Mouse (Mus musculus) heart, embryonic 16.5 days (tissue): Measurements from ENCODE around the gene Ggt6. TPM values are rescaled to one million over a fixed set of nuclear protein-coding genes. Genes with fewer than 3 reads are reported as not detected.

Experiments
- ATAC-seq: fragments of 200-750 bp; cut with Nextera tagmentation; replicated peaks from 2 replicates; pipeline ENCODE4 v1.8.0; 2017; ENCODE audit warnings: moderate number of reproducible peaks; ENCODE audit not compliant: insufficient read depth, low FRiP score; ENCODE audit errors: extremely low read depth
- H3K27ac ChIP-seq: fragments of 300-500 bp; sonication (generic); 2 replicates; pipeline ENCODE4 v1.5.1; 2014; ENCODE audit warnings: mild to moderate bottlenecking, low read length, control low read depth, moderate library complexity
- H3K27me3 ChIP-seq: fragments of 300-500 bp; sonication (generic); 2 replicates; pipeline ENCODE4 v1.6.1; 2014; ENCODE audit warnings: low read length, mixed read lengths; ENCODE audit not compliant: control insufficient read depth, insufficient read depth
- H3K36me3 ChIP-seq: fragments of 300-500 bp; sonication (generic); 2 replicates; pipeline ENCODE4 v1.6.1; 2014; ENCODE audit not compliant: control insufficient read depth, insufficient read depth
- H3K4me1 ChIP-seq: fragments of 300-500 bp; sonication (generic); 2 replicates; pipeline ENCODE4 v1.6.1; 2014; ENCODE audit warnings: low read length, mixed read lengths; ENCODE audit not compliant: control insufficient read depth, insufficient read depth
- H3K4me2 ChIP-seq: fragments of 300-500 bp; sonication (generic); 2 replicates; pipeline ENCODE4 v1.6.1; 2014; ENCODE audit warnings: low read depth, mild to moderate bottlenecking, control low read depth, low read length
- H3K4me3 ChIP-seq: fragments of 300-500 bp; sonication (generic); 2 replicates; pipeline ENCODE4 v1.5.1; 2014; ENCODE audit warnings: mild to moderate bottlenecking, control low read depth, low read length
- H3K9ac ChIP-seq: fragments of 300-500 bp; sonication (generic); 2 replicates; pipeline ENCODE4 v1.6.1; 2014; ENCODE audit warnings: low read length, control low read depth
- H3K9me3 ChIP-seq: fragments of 300-500 bp; sonication (generic); replicated peaks from 2 replicates; pipeline ENCODE4 v1.6.1; 2016; ENCODE audit warnings: low read length; ENCODE audit not compliant: control insufficient read depth
- WGBS: fragments of 180-500 bp; shearing (Covaris S2); extraction: QIAGEN DNeasy Blood & Tissue Kit; methylation state at CpG from one replicate; pipeline ENCODE4 v1.1.7; 2014; 5-methylcytosine and 5-hydroxymethylcytosine counted together
- polyA plus RNA-seq: library from polyadenylated mRNA; unstranded; fragments of >200 nt; fragmentation: Nextera tagmentation; extraction: Ambion mirVana; gene quantifications from 2 replicates; pipeline ENCODE4 v1.2.1, GENCODE M21; 2015

Ggt6 gene
- polyA plus RNA-seq, 1 experiment from 2014 or later, result 0.17 TPM

DNA sequence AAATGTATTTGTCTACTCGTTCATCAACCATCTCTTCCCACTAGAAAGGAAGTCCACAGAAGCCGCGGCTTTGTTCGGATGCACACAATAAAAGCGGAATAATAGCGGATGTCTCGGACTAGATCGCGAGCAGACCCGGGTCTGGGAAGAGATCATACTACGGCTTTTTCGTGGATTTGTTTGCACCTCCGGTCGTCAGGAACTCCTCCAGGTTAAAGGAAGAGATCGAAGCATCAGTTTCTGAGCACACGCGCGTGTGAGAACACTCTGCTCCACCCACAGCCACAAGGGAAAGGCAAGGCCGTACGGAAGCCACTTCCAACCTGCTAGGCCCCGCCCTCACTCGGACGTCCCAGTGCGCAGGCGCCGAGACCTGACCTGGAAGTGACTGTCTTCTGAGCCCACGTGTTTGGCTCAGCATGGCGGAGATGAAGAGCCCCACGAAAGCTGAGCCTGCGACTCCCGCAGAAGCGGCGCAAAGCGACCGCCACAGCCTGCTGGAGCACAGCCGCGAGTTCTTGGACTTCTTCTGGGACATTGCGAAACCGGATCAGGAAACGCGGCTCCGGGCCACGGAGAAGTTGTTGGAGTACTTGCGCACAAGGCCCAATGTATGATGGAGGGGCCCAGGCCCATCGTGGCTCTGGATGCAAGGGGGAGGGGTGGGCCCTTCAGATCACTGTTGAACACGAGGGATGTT is 5.8 kb downstream of the Ggt6 start, which contains the start of gene Mybbp1a:
Gene Mybbp1a (plus strand): TSS at position 391 of the 700 bp plus-strand sequence.
- Histone ChIP-seq H3K9ac (peak within 1 kb of the TSS; percentile 90), H3K9me3 (no peaks in the 10 kb centered on the region), H3K27ac (peak within 1 kb of the TSS; percentile 92), H3K4me1 (peaks cover 11% of the 10 kb centered on the region), H3K36me3 (peaks cover 34% of the 10 kb centered on the region), H3K4me3 (peak within 1 kb of the TSS; percentile 95), H3K27me3 (no peaks in the 10 kb centered on the region), H3K4me2 (peak within 1 kb of the TSS; percentile 98)
- WGBS, result under 1% methylated on average over 46 of the region's 46 CpGs
- ATAC-seq, result peak; percentile 95

GRCm38 (mm10) chr11:72446311-72447105 is 11.2 kb downstream of the Ggt6 start:
- Histone ChIP-seq H3K27me3 (no peaks in the 10 kb centered on the region), H3K9me3 (no peaks in the 10 kb centered on the region), H3K4me3 (no peak overlapping the region), H3K4me1 (peaks cover 9% of the 10 kb centered on the region), H3K9ac (no peak overlapping the region), H3K27ac (no peak overlapping the region), H3K36me3 (peaks cover 87% of the 10 kb centered on the region), H3K4me2 (no peak overlapping the region)
- no peak for ATAC-seq
- WGBS, result 91% methylated on average over 6 of the region's 6 CpGs

DNA sequence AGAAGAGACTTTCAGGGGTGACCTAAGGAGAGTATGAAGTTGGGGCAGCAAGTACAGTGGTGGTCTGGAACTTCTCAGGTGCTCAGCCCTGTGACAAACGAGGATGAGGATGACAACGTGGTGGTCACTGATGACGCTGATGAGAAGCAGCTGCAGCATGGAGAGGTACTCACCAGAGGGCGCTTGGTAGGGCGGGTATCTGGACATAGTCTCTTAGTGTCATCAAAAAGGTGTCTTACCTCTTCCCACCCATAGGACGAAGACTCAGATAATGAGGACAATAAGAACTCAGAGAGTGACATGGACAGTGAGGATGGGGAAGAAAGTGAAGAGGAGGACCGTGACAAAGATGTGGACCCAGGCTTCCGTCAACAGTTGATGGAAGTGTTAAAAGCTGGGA is 12.1 kb downstream of the Ggt6 start:
- Histone ChIP-seq H3K27ac (no peak overlapping the region), H3K27me3 (no peaks in the 10 kb centered on the region), H3K9ac (no peak overlapping the region), H3K9me3 (no peaks in the 10 kb centered on the region), H3K36me3 (peaks cover 97% of the 10 kb centered on the region), H3K4me2 (no peak overlapping the region), H3K4me1 (peaks cover under 1% of the 10 kb centered on the region), H3K4me3 (no peak overlapping the region)
- 66% methylated on average over 8 of the region's 8 CpGs for WGBS
- no peak for ATAC-seq

- Histone ChIP-seq H3K9me3 (no peaks in the 10 kb centered on the region), H3K9ac (no peak overlapping the region), H3K4me3 (no peak overlapping the region), H3K4me2 (no peak overlapping the region), H3K4me1 (no peaks in the 10 kb centered on the region), H3K27me3 (no peaks in the 10 kb centered on the region), H3K36me3 (peaks cover 54% of the 10 kb centered on the region), H3K27ac (no peak overlapping the region)
- WGBS, result 81% methylated on average over 3 of the region's 3 CpGs
- no peak for ATAC-seq
Observed at GRCm38 (mm10) chr11:72452140-72452665, 16.9 kb downstream of the Ggt6 start.

- WGBS, result 53% methylated on average over 15 of the region's 15 CpGs
- no peak for ATAC-seq
- peaks cover 1% of the 10 kb centered on the region for H3K4me1 ChIP-seq
- H3K27ac ChIP-seq, result no peak overlapping the region
- peaks cover 43% of the 10 kb centered on the region for H3K36me3 ChIP-seq
- H3K9ac ChIP-seq, result no peak overlapping the region
- no peaks in the 10 kb centered on the region for H3K27me3 ChIP-seq
- no peak overlapping the region for H3K4me3 ChIP-seq
- H3K4me2 ChIP-seq, result no peak overlapping the region
- H3K9me3 ChIP-seq, result no peaks in the 10 kb centered on the region
Observed at GRCm38 (mm10) chr11:72453105-72453953, 18.0 kb downstream of the Ggt6 start.

DNA sequence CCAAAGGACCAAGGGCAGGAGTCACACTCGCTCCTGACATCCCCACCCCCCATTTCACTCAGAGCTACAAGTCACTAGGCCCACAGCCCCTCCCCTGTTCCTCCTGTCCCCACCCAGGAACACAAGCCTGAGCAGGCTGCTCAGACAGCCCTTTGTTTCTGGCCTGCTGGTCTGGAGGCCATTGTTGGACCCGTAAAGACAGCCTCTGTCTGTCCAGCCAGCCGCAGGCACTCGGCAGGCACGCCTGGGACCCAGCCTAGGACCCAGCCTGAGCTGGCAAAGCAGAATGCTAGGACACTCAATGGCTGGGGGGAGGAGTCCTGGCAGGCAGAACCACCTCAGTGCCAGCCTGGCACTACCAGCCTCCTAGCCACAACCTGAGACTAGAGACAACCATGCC is 20.4 kb downstream of the Ggt6 start:
- WGBS, result 77% methylated on average over 5 of the region's 5 CpGs
- no peak overlapping the region for H3K4me2 ChIP-seq
- no peak for ATAC-seq
- H3K36me3 ChIP-seq, result peaks cover 19% of the 10 kb centered on the region
- no peaks in the 10 kb centered on the region for H3K9me3 ChIP-seq
- no peak overlapping the region for H3K9ac ChIP-seq
- no peak overlapping the region for H3K27ac ChIP-seq
- H3K4me3 ChIP-seq, result no peak overlapping the region
- no peaks in the 10 kb centered on the region for H3K27me3 ChIP-seq
- peaks cover 14% of the 10 kb centered on the region for H3K4me1 ChIP-seq

DNA sequence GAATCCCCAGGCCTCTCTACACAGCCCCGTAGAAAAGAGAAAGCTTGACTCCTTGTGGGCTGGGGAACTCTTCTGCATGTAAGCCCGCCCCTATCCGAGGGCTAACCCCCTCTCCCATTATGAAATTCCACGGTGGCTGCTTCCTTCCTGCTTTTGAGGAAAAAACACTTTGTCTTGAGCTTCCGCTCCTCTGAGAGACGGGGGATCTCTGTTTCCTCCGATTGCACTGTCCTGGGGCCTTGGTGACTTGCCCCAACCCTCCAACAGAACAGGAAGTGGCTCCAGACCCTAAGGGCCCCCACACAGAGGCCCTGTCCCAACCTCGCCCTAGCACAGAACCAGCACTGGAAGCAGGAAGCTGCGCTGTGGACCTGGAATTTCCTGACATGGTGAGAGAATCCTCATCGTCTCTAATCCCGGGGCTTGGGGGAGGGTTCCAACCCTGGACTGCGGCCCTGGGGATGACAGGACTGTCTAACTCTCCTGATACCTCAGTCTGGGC is 22.7 kb downstream of the Ggt6 start:
- Histone ChIP-seq H3K9me3 (no peaks in the 10 kb centered on the region), H3K4me3 (no peak overlapping the region), H3K4me2 (no peak overlapping the region; the same call in 1 of the 2 replicates), H3K9ac (no peak overlapping the region), H3K27ac (peak overlapping the region; percentile 84), H3K4me1 (peaks cover 14% of the 10 kb centered on the region), H3K36me3 (no peaks in the 10 kb centered on the region), H3K27me3 (no peaks in the 10 kb centered on the region)
- WGBS, result 47% methylated on average over 12 of the region's 12 CpGs
- ATAC-seq, result peak; percentile 87

- no peaks in the 10 kb centered on the region for H3K36me3 ChIP-seq
- 35% methylated on average over 3 of the region's 3 CpGs for WGBS
- H3K4me3 ChIP-seq, result no peak overlapping the region
- no peaks in the 10 kb centered on the region for H3K9me3 ChIP-seq
- H3K27ac ChIP-seq, result peak overlapping the region; percentile 84
- H3K4me2 ChIP-seq, result no peak overlapping the region; the same call in 1 of the 2 replicates
- H3K9ac ChIP-seq, result no peak overlapping the region; the same call in 1 of the 2 replicates
- H3K27me3 ChIP-seq, result no peaks in the 10 kb centered on the region
- H3K4me1 ChIP-seq, result peaks cover 14% of the 10 kb centered on the region
- 0 out of 2 replicates have a peak, but pooled peaks have one; percentile 11 for ATAC-seq
Observed at GRCm38 (mm10) chr11:72458502-72458901, 23.2 kb downstream of the Ggt6 start.
